Mouse (Mus musculus): ENCODE data around the gene Olfr1471. TPM values are rescaled to one million over a fixed set of nuclear protein-coding genes. Genes with fewer than 3 reads are reported as not detected.

Gene Olfr1471
- polyA plus RNA-seq (2015; fragmentation: Nextera tagmentation; extraction: Ambion mirVana), result not detected in 2 replicates

DNA sequence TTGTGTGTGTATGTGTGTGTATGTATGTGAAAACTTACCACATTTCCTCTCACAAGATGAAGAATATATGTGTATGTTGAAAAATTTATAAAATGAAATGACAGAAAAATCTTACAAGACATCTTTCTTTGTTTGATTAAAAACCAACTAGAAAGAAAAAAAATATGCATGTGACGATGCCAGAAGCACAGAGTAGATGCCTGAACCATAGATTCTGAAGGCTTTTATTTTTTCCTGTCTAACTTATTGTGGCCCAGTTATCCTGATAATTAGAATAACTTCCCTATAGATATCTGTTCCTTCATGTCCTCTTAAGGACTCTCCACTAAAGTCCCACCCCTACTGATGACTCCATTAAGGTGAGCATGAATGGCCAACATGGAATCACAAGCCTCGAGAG lies at the start of gene Olfr1471:
Gene Olfr1471 (plus strand): TSS at position 301 of the 400 bp plus-strand sequence.

DNA sequence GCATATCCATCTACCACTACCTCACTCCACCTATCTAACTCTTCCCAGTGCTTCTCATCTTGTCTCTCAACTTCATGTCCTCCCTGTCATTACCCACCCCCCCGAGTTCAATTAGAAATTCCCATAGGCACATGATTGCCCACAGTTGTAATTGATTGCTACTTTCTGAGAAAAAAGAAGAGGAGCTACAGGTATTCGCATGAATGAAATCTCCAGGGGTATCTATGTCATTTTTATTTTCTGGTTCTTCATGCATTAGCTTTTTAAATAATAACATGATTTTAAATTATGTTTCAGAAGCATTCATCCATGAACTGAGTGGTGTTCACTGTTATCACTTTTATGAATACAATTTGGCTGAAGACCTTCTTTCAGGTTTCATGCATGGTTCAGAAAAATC lies 35.7 kb upstream of the Olfr1471 start, which contains the start of gene Olfr1469:
Gene Olfr1469 (plus strand): TSS at position 301 of the 400 bp plus-strand sequence.

DNA sequence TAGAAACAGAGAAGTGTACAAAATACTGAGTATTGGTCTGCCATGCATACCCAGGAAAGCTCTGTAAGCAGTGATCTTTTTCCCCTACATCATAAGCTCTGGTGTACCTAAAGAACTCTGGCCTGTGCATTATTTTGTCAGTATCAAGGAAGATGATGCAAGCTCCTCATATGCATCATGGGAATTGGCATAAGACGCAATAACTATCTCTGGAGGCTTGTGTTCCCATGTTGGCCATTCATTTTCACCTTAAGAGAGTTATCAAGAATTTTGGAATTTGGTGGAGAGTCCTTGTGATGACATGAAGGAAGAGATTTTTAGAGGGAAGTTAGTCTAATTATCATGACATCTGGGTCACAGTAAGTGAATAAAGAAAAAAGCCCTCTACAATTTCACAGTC lies 12.8 kb downstream of the Olfr1471 start, which contains the start of gene Olfr1472:
Gene Olfr1472 (minus strand): TSS at position 101 of the 400 bp plus-strand sequence.

DNA sequence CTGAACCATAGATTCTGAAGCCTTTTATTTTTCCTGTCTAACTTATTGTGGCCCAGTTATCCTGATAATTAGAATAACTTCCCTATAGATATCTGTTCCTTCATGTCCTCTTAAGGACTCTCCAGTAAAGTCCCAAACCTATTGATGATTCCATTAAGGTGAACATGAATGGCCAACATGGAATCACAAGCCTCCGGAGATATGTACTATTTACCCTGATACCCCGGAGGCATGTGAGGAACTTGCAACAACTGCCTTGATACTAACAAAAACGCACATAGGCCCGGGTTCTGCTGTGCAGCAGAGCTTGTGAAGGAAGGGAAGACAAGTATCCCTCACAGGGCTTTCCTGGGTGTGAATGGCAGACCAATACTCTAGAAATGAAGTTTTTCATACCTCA lies 26.1 kb downstream of the Olfr1471 start, which contains the start of gene Olfr1474:
Gene Olfr1474 (plus strand): TSS at position 301 of the 400 bp plus-strand sequence.

DNA sequence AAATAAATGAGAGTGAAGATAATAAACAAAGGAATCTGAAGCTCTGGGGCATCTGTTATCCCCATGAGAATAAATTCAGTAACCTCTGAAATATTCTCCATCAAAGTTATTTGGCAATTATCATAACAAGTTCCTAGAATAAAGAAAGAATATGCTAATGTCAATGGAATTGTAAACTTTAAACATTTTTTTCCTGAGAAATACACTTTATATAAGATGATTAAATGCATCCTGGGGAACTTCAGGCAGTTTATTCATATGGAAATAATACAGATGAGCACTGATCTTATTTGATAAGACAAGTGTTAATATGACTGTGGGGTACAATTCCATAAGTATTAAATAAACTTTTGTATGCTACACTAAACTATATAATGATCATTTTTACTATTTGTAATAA lies 36.9 kb downstream of the Olfr1471 start, which contains the start of gene Olfr1475:
Gene Olfr1475 (minus strand): TSS at position 101 of the 400 bp plus-strand sequence.

DNA sequence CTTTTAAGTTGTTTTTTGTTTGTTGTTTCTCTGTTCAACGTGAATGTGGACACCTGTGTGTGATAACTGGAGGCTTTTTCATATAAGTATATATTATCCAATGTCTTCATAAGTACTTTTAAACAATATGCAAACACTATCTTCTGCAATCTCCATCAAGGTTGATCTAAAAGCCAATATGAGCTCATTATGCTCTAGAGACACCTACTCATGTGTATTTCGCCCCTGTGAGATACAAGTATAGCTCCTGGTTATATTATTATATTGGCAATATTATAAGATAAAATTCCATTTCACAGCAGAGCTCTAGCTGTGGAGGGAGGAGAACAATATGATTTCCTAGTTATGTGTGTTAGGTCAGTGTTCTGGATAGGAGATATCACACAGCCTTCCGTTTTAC lies 57.0 kb downstream of the Olfr1471 start, which contains the start of gene Olfr1477:
Gene Olfr1477 (plus strand): TSS at position 301 of the 400 bp plus-strand sequence.

Other genes starting within 250 kb of the Olfr1471 start
- not detected in 2 replicates for gene Olfr1463, start 212.1 kb upstream of the Olfr1471 start, polyA plus RNA-seq (2015; fragmentation: Nextera tagmentation; extraction: Ambion mirVana)
- not detected in 2 replicates for gene Olfr1465, start 127.9 kb upstream of the Olfr1471 start, polyA plus RNA-seq (2015; fragmentation: Nextera tagmentation; extraction: Ambion mirVana)
- not detected in 2 replicates for gene Olfr1466, start 104.5 kb upstream of the Olfr1471 start, polyA plus RNA-seq (2015; fragmentation: Nextera tagmentation; extraction: Ambion mirVana)
- not detected in 2 replicates for gene Olfr1467, start 81.2 kb upstream of the Olfr1471 start, polyA plus RNA-seq (2015; fragmentation: Nextera tagmentation; extraction: Ambion mirVana)
- gene Olfr1469, start 35.6 kb upstream of the Olfr1471 start, polyA plus RNA-seq (2015; fragmentation: Nextera tagmentation; extraction: Ambion mirVana), result not detected in 2 replicates
- gene Olfr1472, start 12.7 kb downstream of the Olfr1471 start, polyA plus RNA-seq (2015; fragmentation: Nextera tagmentation; extraction: Ambion mirVana), result not detected in 2 replicates
- not detected in 2 replicates for gene Olfr1474, start 26.2 kb downstream of the Olfr1471 start, polyA plus RNA-seq (2015; fragmentation: Nextera tagmentation; extraction: Ambion mirVana)
- gene Olfr1475, start 36.8 kb downstream of the Olfr1471 start, polyA plus RNA-seq (2015; fragmentation: Nextera tagmentation; extraction: Ambion mirVana), result not detected in 2 replicates
- gene Olfr1477, start 57.1 kb downstream of the Olfr1471 start, polyA plus RNA-seq (2015; fragmentation: Nextera tagmentation; extraction: Ambion mirVana), result not detected in 2 replicates
- gene Olfr1480, start 84.5 kb downstream of the Olfr1471 start, polyA plus RNA-seq (2015; fragmentation: Nextera tagmentation; extraction: Ambion mirVana), result not detected in 2 replicates
- not detected in 2 replicates for gene Olfr1484, start 140.1 kb downstream of the Olfr1471 start, polyA plus RNA-seq (2015; fragmentation: Nextera tagmentation; extraction: Ambion mirVana)
- not detected in 2 replicates for gene Olfr1487, start 174.0 kb downstream of the Olfr1471 start, polyA plus RNA-seq (2015; fragmentation: Nextera tagmentation; extraction: Ambion mirVana)
- gene Olfr1489, start 188.2 kb downstream of the Olfr1471 start, polyA plus RNA-seq (2015; fragmentation: Nextera tagmentation; extraction: Ambion mirVana), result not detected in 2 replicates
- gene Olfr1490, start 207.7 kb downstream of the Olfr1471 start, polyA plus RNA-seq (2015; fragmentation: Nextera tagmentation; extraction: Ambion mirVana), result not detected in 2 replicates

Data from skeletal muscle tissue, postnatal 0 days (tissue).